Mouse (Mus musculus) heart, postnatal 36 days (tissue): ENCODE measurements around the gene Mfsd11. TPM values are rescaled to one million over a fixed set of nuclear protein-coding genes. Genes with fewer than 3 reads are reported as not detected.
"Not testable (repeated sequence)": the region's sequence is repeated elsewhere in the genome, so short reads cannot be mapped to it uniquely, and the experiment has no call there.

Experiments used
- DNase-seq, 2 experiments: peaks; one replicate each; pipeline ENCODE4 v3.0.0; 2021 to 2022
- intact Hi-C: fragments of 180-260 bp; cut with DNase I; formaldehyde crosslinking; loops from one replicate; pipeline ENCODE4 v1.15.1; 2025
- total RNA-seq, 2 experiments: library from RNA; stranded (reverse); gene quantifications; 2 replicates each; pipeline ENCODE4 v1.2.3; 2021

Gene Mfsd11
- total RNA-seq, 2 experiments from 2014 or later = 30.3 to 33.5 TPM

- no peak for DNase-seq
- intact Hi-C loops = no loop called here
These were observed 32.2 kb upstream of the Mfsd11 start for GRCm38 (mm10) chr11:116819932-116820593.

GRCm38 (mm10) chr11:116821057-116821940 lies 30.9 kb upstream of the Mfsd11 start:
- no peak for DNase-seq
- intact Hi-C loops = no loop called here

- DNase-seq = no peak
- intact Hi-C loops = no loop called here
These were observed 30.0 kb upstream of the Mfsd11 start for GRCm38 (mm10) chr11:116822215-116822614.

- DNase-seq = no peak
- intact Hi-C loops = no loop called here
These were observed 29.6 kb upstream of the Mfsd11 start for GRCm38 (mm10) chr11:116822626-116823025.

GRCm38 (mm10) chr11:116823255-116823654 lies 29.0 kb upstream of the Mfsd11 start:
- intact Hi-C loops = no loop called here
- DNase-seq = no peak

- DNase-seq, intact Hi-C loops: not testable (repeated sequence)
These were observed 28.4 kb upstream of the Mfsd11 start for GRCm38 (mm10) chr11:116823885-116824284.

GRCm38 (mm10) chr11:116825230-116825629 lies 27.0 kb upstream of the Mfsd11 start:
- DNase-seq = no peak
- intact Hi-C loops = no loop called here

GRCm38 (mm10) chr11:116826550-116827504 lies 25.4 kb upstream of the Mfsd11 start:
- intact Hi-C loops = no loop called here
- no peak for DNase-seq

- DNase-seq = peak; percentile 91 to 94
- intact Hi-C loops = loop anchor here (2.0 kb wide), 1 partner anchor 15 kb away; the partner anchor contains the start of genes Jmjd6 and Mettl23
These were observed 24.6 kb upstream of the Mfsd11 start, which contains the start of gene Mxra7 for GRCm38 (mm10) chr11:116827534-116828165. Gene Mxra7, minus strand, starts transcription at chr11:116828046.

GRCm38 (mm10) chr11:116832172-116832685 lies 20.0 kb upstream of the Mfsd11 start:
- no peak for DNase-seq
- intact Hi-C loops = no loop called here

- DNase-seq = no peak
- intact Hi-C loops = no loop called here
These were observed 17.3 kb upstream of the Mfsd11 start for GRCm38 (mm10) chr11:116834954-116835353.

GRCm38 (mm10) chr11:116836283-116836682 lies 16.0 kb upstream of the Mfsd11 start:
- intact Hi-C loops = no loop called here

GRCm38 (mm10) chr11:116837441-116837840 lies 14.8 kb upstream of the Mfsd11 start:
- intact Hi-C loops = no loop called here

More at GRCm38 (mm10) chr11:116836283-116836682, 16.0 kb upstream of the Mfsd11 start:
- DNase-seq = no peak

GRCm38 (mm10) chr11:116838936-116839335 lies 13.3 kb upstream of the Mfsd11 start:
- no peak for DNase-seq
- intact Hi-C loops = no loop called here

More at GRCm38 (mm10) chr11:116837441-116837840, 14.8 kb upstream of the Mfsd11 start:
- DNase-seq = no peak

GRCm38 (mm10) chr11:116839601-116840000 lies 12.6 kb upstream of the Mfsd11 start:
- intact Hi-C loops = no loop called here
- no peak for DNase-seq

GRCm38 (mm10) chr11:116840748-116841147 lies 11.5 kb upstream of the Mfsd11 start:
- no peak for DNase-seq
- intact Hi-C loops = no loop called here

- peak in 1 of 2 experiments; percentile 64 for DNase-seq
- intact Hi-C loops = loop anchor here (1.0 to 2.0 kb wide), 2 partner anchors 9 to 14 kb away; partner anchors contain the start of gene Mxra7
These were observed 9.5 kb upstream of the Mfsd11 start for GRCm38 (mm10) chr11:116842531-116843260.
